Mouse (Mus musculus): ENCODE measurements at regions not wholly inside any gene's neighbourhood (a gene's known extent, or its start where the extent isn't known, plus 50 kb on each side); places are given as distances from the start of the nearest gene placed in this dataset.
A peak's percentile ranks its signal among the peaks of the same experiment; 100 is the strongest.

GRCm38 (mm10) chr14:105779349-105779748 lies 117.3 kb downstream of the Spry2 start:
- Histone ChIP-seq H3K4me2 (no peak overlapping the region), H3K27ac (no peak overlapping the region), H3K27me3 (no peaks in the 10 kb centered on the region), H3K4me3 (no peak overlapping the region), H3K36me3 (no peaks in the 10 kb centered on the region), H3K4me1 (no peaks in the 10 kb centered on the region), H3K9me3 (no peaks in the 10 kb centered on the region), H3K9ac (no peak overlapping the region)
- ATAC-seq (ENCODE audit: borderline replicate concordance, extremely low read depth, low FRiP score, low TSS enrichment), result peak; percentile 74; the same call in 1 of the 2 replicates
- WGBS, result 37% methylated on average over 4 of the region's 4 CpGs

GRCm38 (mm10) chr14:105773674-105774073 lies 122.9 kb downstream of the Spry2 start:
- no peak overlapping the region for H3K27ac ChIP-seq
- H3K36me3 ChIP-seq, result no peaks in the 10 kb centered on the region
- 88% methylated on average over 12 of the region's 12 CpGs for WGBS
- H3K4me3 ChIP-seq, result no peak overlapping the region
- H3K4me2 ChIP-seq, result no peak overlapping the region
- H3K4me1 ChIP-seq, result no peaks in the 10 kb centered on the region
- H3K27me3 ChIP-seq, result no peaks in the 10 kb centered on the region
- no peak for ATAC-seq (ENCODE audit: borderline replicate concordance, extremely low read depth, low FRiP score, low TSS enrichment)
- H3K9ac ChIP-seq, result no peak overlapping the region
- no peaks in the 10 kb centered on the region for H3K9me3 ChIP-seq

GRCm38 (mm10) chr14:105767100-105767499 lies 129.5 kb downstream of the Spry2 start:
- 18% methylated on average over 4 of the region's 4 CpGs for WGBS
- no peak for ATAC-seq (ENCODE audit: borderline replicate concordance, extremely low read depth, low FRiP score, low TSS enrichment)
- H3K9ac ChIP-seq, result no peak overlapping the region
- H3K36me3 ChIP-seq, result no peaks in the 10 kb centered on the region
- H3K4me1 ChIP-seq, result peaks cover 4% of the 10 kb centered on the region; the same call in 1 of the 2 replicates
- H3K27me3 ChIP-seq, result no peaks in the 10 kb centered on the region
- H3K27ac ChIP-seq, result no peak overlapping the region
- no peak overlapping the region for H3K4me3 ChIP-seq
- H3K4me2 ChIP-seq, result no peak overlapping the region
- H3K9me3 ChIP-seq, result no peaks in the 10 kb centered on the region

- no peak overlapping the region for H3K4me2 ChIP-seq
- H3K36me3 ChIP-seq, result no peaks in the 10 kb centered on the region
- no peak overlapping the region for H3K27ac ChIP-seq
- no peak for ATAC-seq (ENCODE audit: borderline replicate concordance, extremely low read depth, low FRiP score, low TSS enrichment)
- no peaks in the 10 kb centered on the region for H3K4me1 ChIP-seq
- no peaks in the 10 kb centered on the region for H3K27me3 ChIP-seq
- no peak overlapping the region for H3K9ac ChIP-seq
- H3K4me3 ChIP-seq, result no peak overlapping the region
- no peaks in the 10 kb centered on the region for H3K9me3 ChIP-seq
- WGBS, result 65% methylated on average over 4 of the region's 4 CpGs
These were observed 143.9 kb downstream of the Spry2 start for GRCm38 (mm10) chr14:105752509-105753375.

- 90% methylated on average over 7 of the region's 7 CpGs for WGBS
- no peak for ATAC-seq (ENCODE audit: borderline replicate concordance, extremely low read depth, low FRiP score, low TSS enrichment)
- H3K4me1 ChIP-seq, result no peaks in the 10 kb centered on the region
These were observed 144.9 kb downstream of the Spry2 start for GRCm38 (mm10) chr14:105751762-105752161.

GRCm38 (mm10) chr14:105744578-105744977 lies 152.0 kb downstream of the Spry2 start:
- Histone ChIP-seq H3K36me3 (no peaks in the 10 kb centered on the region), H3K27ac (peak overlapping the region; percentile 22), H3K9me3 (no peaks in the 10 kb centered on the region), H3K4me3 (no peak overlapping the region), H3K27me3 (no peaks in the 10 kb centered on the region), H3K4me2 (no peak overlapping the region), H3K4me1 (peaks cover 18% of the 10 kb centered on the region; the same call in 1 of the 2 replicates), H3K9ac (no peak overlapping the region)
- WGBS, result 48% methylated on average over 2 of the region's 2 CpGs
- no peak for ATAC-seq (ENCODE audit: borderline replicate concordance, extremely low read depth, low FRiP score, low TSS enrichment)

More at GRCm38 (mm10) chr14:105751762-105752161, 144.9 kb downstream of the Spry2 start:
- Histone ChIP-seq H3K4me3 (no peak overlapping the region), H3K9ac (no peak overlapping the region), H3K9me3 (no peaks in the 10 kb centered on the region), H3K27me3 (no peaks in the 10 kb centered on the region), H3K36me3 (no peaks in the 10 kb centered on the region), H3K4me2 (no peak overlapping the region), H3K27ac (no peak overlapping the region)

- ATAC-seq (ENCODE audit: borderline replicate concordance, extremely low read depth, low FRiP score, low TSS enrichment), result peak; percentile 72; the same call in 1 of the 2 replicates
- WGBS, result 37% methylated on average over 3 of the region's 3 CpGs
- no peaks in the 10 kb centered on the region for H3K9me3 ChIP-seq
- H3K27ac ChIP-seq, result peak overlapping the region; percentile 29
- H3K27me3 ChIP-seq, result no peaks in the 10 kb centered on the region
- no peak overlapping the region for H3K9ac ChIP-seq
- H3K4me3 ChIP-seq, result no peak overlapping the region
- no peaks in the 10 kb centered on the region for H3K36me3 ChIP-seq
- peaks cover 18% of the 10 kb centered on the region; the same call in 1 of the 2 replicates for H3K4me1 ChIP-seq
- no peak overlapping the region for H3K4me2 ChIP-seq
These were observed 152.5 kb downstream of the Spry2 start for GRCm38 (mm10) chr14:105744125-105744524.

- ATAC-seq (ENCODE audit: borderline replicate concordance, extremely low read depth, low FRiP score, low TSS enrichment), result no peak
- H3K4me1 ChIP-seq, result peaks cover 23% of the 10 kb centered on the region; the same call in 1 of the 2 replicates
- H3K27me3 ChIP-seq, result no peaks in the 10 kb centered on the region
- no peak overlapping the region for H3K4me2 ChIP-seq
- peak overlapping the region; percentile 7; the same call in 1 of the 2 replicates for H3K27ac ChIP-seq
- no peak overlapping the region for H3K4me3 ChIP-seq
- no peaks in the 10 kb centered on the region for H3K9me3 ChIP-seq
- no peaks in the 10 kb centered on the region for H3K36me3 ChIP-seq
- no peak overlapping the region for H3K9ac ChIP-seq
- 40% methylated on average over 11 of the region's 11 CpGs for WGBS
These were observed 155.7 kb downstream of the Spry2 start for GRCm38 (mm10) chr14:105740889-105741288.

GRCm38 (mm10) chr14:105738568-105738967 lies 158.1 kb downstream of the Spry2 start:
- H3K4me1 ChIP-seq, result peaks cover 22% of the 10 kb centered on the region
- no peak overlapping the region for H3K9ac ChIP-seq
- ATAC-seq (ENCODE audit: borderline replicate concordance, extremely low read depth, low FRiP score, low TSS enrichment), result no peak
- no peak overlapping the region for H3K4me2 ChIP-seq
- WGBS, result 64% methylated on average over 5 of the region's 5 CpGs
- no peak overlapping the region for H3K4me3 ChIP-seq
- no peak overlapping the region for H3K27ac ChIP-seq
- H3K27me3 ChIP-seq, result no peaks in the 10 kb centered on the region
- no peaks in the 10 kb centered on the region for H3K9me3 ChIP-seq
- no peaks in the 10 kb centered on the region for H3K36me3 ChIP-seq

GRCm38 (mm10) chr14:105736352-105736751 lies 160.3 kb downstream of the Spry2 start:
- H3K4me1 ChIP-seq, result peaks cover 27% of the 10 kb centered on the region
- no peaks in the 10 kb centered on the region for H3K9me3 ChIP-seq
- H3K9ac ChIP-seq, result no peak overlapping the region
- 0 out of 2 replicates have a peak overlapping the region, but pooled peaks have one; percentile 0 for H3K27ac ChIP-seq
- WGBS, result 28% methylated on average over 6 of the region's 6 CpGs
- H3K4me3 ChIP-seq, result no peak overlapping the region
- no peak for ATAC-seq (ENCODE audit: borderline replicate concordance, extremely low read depth, low FRiP score, low TSS enrichment)
- no peak overlapping the region; the same call in 1 of the 2 replicates for H3K4me2 ChIP-seq
- no peaks in the 10 kb centered on the region for H3K36me3 ChIP-seq
- H3K27me3 ChIP-seq, result no peaks in the 10 kb centered on the region

- H3K4me1 ChIP-seq, result peaks cover 27% of the 10 kb centered on the region
- H3K9me3 ChIP-seq, result no peaks in the 10 kb centered on the region
- ATAC-seq (ENCODE audit: borderline replicate concordance, extremely low read depth, low FRiP score, low TSS enrichment), result no peak
- H3K4me2 ChIP-seq, result no peak overlapping the region
- no peaks in the 10 kb centered on the region for H3K36me3 ChIP-seq
- WGBS, result 76% methylated on average over 7 of the region's 7 CpGs
- H3K9ac ChIP-seq, result no peak overlapping the region
- no peak overlapping the region for H3K27ac ChIP-seq
- H3K27me3 ChIP-seq, result no peaks in the 10 kb centered on the region
- H3K4me3 ChIP-seq, result no peak overlapping the region
These were observed 162.3 kb downstream of the Spry2 start for GRCm38 (mm10) chr14:105734291-105734690.

- Histone ChIP-seq H3K4me3 (peak overlapping the region; percentile 37), H3K9me3 (no peaks in the 10 kb centered on the region), H3K9ac (peak overlapping the region; percentile 24; the same call in 1 of the 2 replicates), H3K36me3 (no peaks in the 10 kb centered on the region), H3K27me3 (no peaks in the 10 kb centered on the region), H3K4me2 (peak overlapping the region; percentile 69), H3K4me1 (peaks cover 27% of the 10 kb centered on the region), H3K27ac (peak overlapping the region; percentile 98)
- peak; percentile 66; the same call in 1 of the 2 replicates for ATAC-seq (ENCODE audit: borderline replicate concordance, extremely low read depth, low FRiP score, low TSS enrichment)
- WGBS, result 2% methylated on average over 12 of the region's 12 CpGs
These were observed 163.4 kb downstream of the Spry2 start for GRCm38 (mm10) chr14:105733013-105733728.

All from lung, embryonic 15.5 days (tissue).